Mouse (Mus musculus) stomach, postnatal 0 days (tissue): Measurements from ENCODE around the gene Myo18b.

ENCODE experiments used
- CTCF ChIP-seq: IDR thresholded peaks from 2 replicates; pipeline ENCODE4 v1.5.1; 2016; ENCODE audit warnings: antibody characterized with exemption, low read depth, mild to moderate bottlenecking, moderate library complexity
- EP300 ChIP-seq: optimal IDR thresholded peaks from 2 replicates; pipeline ENCODE3; 2016; ENCODE audit warnings: antibody characterized with exemption

GRCm38 (mm10) chr5:112686309-112687099 is 209.7 kb downstream of the Myo18b start:
- no peak for TF ChIP-seq CTCF
- TF ChIP-seq EP300: no peak
